Mouse (Mus musculus): Measurements from ENCODE around the gene Osbpl8.

DNA sequence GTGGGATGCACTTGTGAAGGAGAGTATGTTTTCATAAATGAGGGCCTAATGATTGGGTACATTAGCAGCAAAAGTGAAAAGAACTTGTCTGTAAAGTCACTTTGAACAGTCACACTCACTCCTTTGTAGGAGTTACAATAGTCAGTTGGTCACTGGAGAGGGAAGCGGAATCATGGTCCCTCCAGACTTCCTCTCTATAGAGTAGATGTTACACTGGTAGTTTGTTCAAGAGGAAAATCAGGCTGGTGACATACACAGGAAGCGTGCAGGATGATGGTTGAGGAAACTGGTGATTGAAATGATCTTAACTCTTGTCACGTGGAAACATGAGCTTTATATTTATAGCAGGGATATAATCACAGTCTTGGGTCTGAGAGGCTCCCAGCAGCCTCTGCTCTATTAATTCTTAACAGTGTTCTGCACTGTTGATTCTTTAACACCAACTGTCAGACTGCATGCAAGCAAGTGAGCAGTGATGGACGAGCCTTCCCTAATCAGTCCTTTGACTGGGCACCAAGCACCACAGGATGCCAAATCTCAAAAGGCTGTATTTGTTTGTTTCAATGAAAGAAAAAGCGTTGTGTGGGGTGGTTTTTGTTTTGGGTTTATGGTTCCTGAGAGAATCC, 109.0 kb downstream of the Osbpl8 start:
- TF ChIP-seq POLR2A (IDR thresholded peaks at IDR 0.05; ENCODE audit: extremely low read depth, insufficient read depth, low read length) (no peak), CTCF (IDR thresholded peaks at IDR 0.05; ENCODE audit: extremely low read depth, insufficient read depth, low read length) (no peak)

Data from cortical plate, adult 2 months (tissue).